Mouse (Mus musculus): Measurements from ENCODE around the gene Galr2.

- no peak for TF ChIP-seq CTCF (IDR thresholded peaks at IDR 0.05; ENCODE audit: extremely low read depth, insufficient read depth, low read length)
- no peak for TF ChIP-seq POLR2A (IDR thresholded peaks at IDR 0.05; ENCODE audit: extremely low read depth, insufficient read depth, low read length)
Observed at GRCm38 (mm10) chr11:116282089-116282488, 1.4 kb downstream of the Galr2 start.
